Mouse (Mus musculus) forebrain, embryonic 10.5 days (tissue): ENCODE results near the gene Man2a1. TPM values are rescaled to one million over a fixed set of nuclear protein-coding genes. Genes with fewer than 3 reads are reported as not detected.

Experiments
- DNase-seq: peaks from one replicate; pipeline ENCODE4 v3.0.0-alpha.2; 2017; ENCODE audit warnings: low spot score; ENCODE audit errors: extremely low spot score
- H3K27ac ChIP-seq: fragments of 300-500 bp; sonication (generic); 2 replicates; pipeline ENCODE4 v1.5.1; 2016; ENCODE audit warnings: mild to moderate bottlenecking
- H3K27me3 ChIP-seq: fragments of 300-500 bp; sonication (generic); 2 replicates; pipeline ENCODE4 v1.6.1; 2016; ENCODE audit warnings: mild to moderate bottlenecking; ENCODE audit not compliant: poor library complexity, severe bottlenecking
- H3K36me3 ChIP-seq: fragments of 300-500 bp; sonication (generic); replicated peaks from 2 replicates; pipeline ENCODE4 v1.6.1; 2016; ENCODE audit warnings: mild to moderate bottlenecking, moderate library complexity
- H3K4me1 ChIP-seq: fragments of 300-500 bp; sonication (generic); 2 replicates; pipeline ENCODE4 v1.6.1; 2016
- H3K4me3 ChIP-seq: fragments of 300-500 bp; sonication (generic); 2 replicates; pipeline ENCODE4 v1.5.1; 2016; ENCODE audit warnings: mild to moderate bottlenecking, moderate library complexity
- H3K9me3 ChIP-seq: fragments of 300-500 bp; sonication (generic); 2 replicates; pipeline ENCODE4 v1.6.1; 2016; ENCODE audit warnings: mild to moderate bottlenecking, moderate library complexity
- WGBS: fragments of 180-500 bp; shearing (Covaris S2); methylation state at CpG from one replicate; pipeline ENCODE4 v1.1.7; 2016; 5-methylcytosine and 5-hydroxymethylcytosine counted together
- polyA plus RNA-seq: library from polyadenylated mRNA; unstranded; fragments of >200 nt; fragmentation: Nextera tagmentation; extraction: Ambion mirVana; gene quantifications from 2 replicates; pipeline ENCODE4 v1.2.1, GENCODE M21; 2016

Man2a1 gene
- polyA plus RNA-seq, 1 experiment from 2014 or later, result 3.1 TPM

GRCm38 (mm10) chr17:64739129-64739528, 138.6 kb downstream of the Man2a1 start:
- H3K27ac ChIP-seq, result no peak overlapping the region
- no peaks in the 10 kb centered on the region for H3K27me3 ChIP-seq
- DNase-seq, result no peak
- H3K36me3 ChIP-seq, result peaks cover 73% of the 10 kb centered on the region
- whole genome bisulfite sequencing, result 93% methylated on average over 6 of the region's 6 CpGs
- H3K9me3 ChIP-seq, result no peaks in the 10 kb centered on the region
- no peaks in the 10 kb centered on the region for H3K4me1 ChIP-seq
- no peak overlapping the region for H3K4me3 ChIP-seq

GRCm38 (mm10) chr17:64742715-64743605, 142.4 kb downstream of the Man2a1 start:
- 93% methylated on average over 6 of the region's 6 CpGs for WGBS
- Histone ChIP-seq H3K36me3 (peaks cover 66% of the 10 kb centered on the region), H3K27ac (no peak overlapping the region), H3K9me3 (no peaks in the 10 kb centered on the region; the same call in 1 of the 2 replicates), H3K27me3 (no peaks in the 10 kb centered on the region), H3K4me1 (no peaks in the 10 kb centered on the region), H3K4me3 (no peak overlapping the region)
- no peak for DNase-seq

- Histone ChIP-seq H3K27me3 (no peaks in the 10 kb centered on the region), H3K9me3 (no peaks in the 10 kb centered on the region; the same call in 1 of the 2 replicates), H3K4me1 (no peaks in the 10 kb centered on the region), H3K27ac (no peak overlapping the region), H3K4me3 (no peak overlapping the region), H3K36me3 (peaks cover 60% of the 10 kb centered on the region)
- WGBS, result 92% methylated on average over 13 of the region's 13 CpGs
- DNase-seq, result no peak
Measured at GRCm38 (mm10) chr17:64743606-64744300, 143.2 kb downstream of the Man2a1 start.

GRCm38 (mm10) chr17:64746637-64747225, 146.2 kb downstream of the Man2a1 start:
- H3K9me3 ChIP-seq, result no peaks in the 10 kb centered on the region; the same call in 1 of the 2 replicates
- no peaks in the 10 kb centered on the region for H3K4me1 ChIP-seq
- H3K4me3 ChIP-seq, result no peak overlapping the region
- peaks cover 52% of the 10 kb centered on the region for H3K36me3 ChIP-seq
- H3K27me3 ChIP-seq, result no peaks in the 10 kb centered on the region
- H3K27ac ChIP-seq, result no peak overlapping the region
- no peak for DNase-seq
- WGBS, result 88% methylated on average over 8 of the region's 8 CpGs

- DNase-seq, result no peak
- H3K4me3 ChIP-seq, result no peak overlapping the region
Measured at GRCm38 (mm10) chr17:64747461-64747860, 146.9 kb downstream of the Man2a1 start.

GRCm38 (mm10) chr17:64748131-64748530, 147.6 kb downstream of the Man2a1 start:
- Histone ChIP-seq H3K27ac (no peak overlapping the region), H3K9me3 (no peaks in the 10 kb centered on the region; the same call in 1 of the 2 replicates), H3K4me3 (no peak overlapping the region), H3K27me3 (no peaks in the 10 kb centered on the region), H3K36me3 (peaks cover 39% of the 10 kb centered on the region), H3K4me1 (no peaks in the 10 kb centered on the region)
- no peak for DNase-seq
- WGBS, result 91% methylated on average over 2 of the region's 2 CpGs

More at GRCm38 (mm10) chr17:64747461-64747860, 146.9 kb downstream of the Man2a1 start:
- H3K4me1 ChIP-seq, result no peaks in the 10 kb centered on the region
- H3K27ac ChIP-seq, result no peak overlapping the region
- 93% methylated on average over 5 of the region's 5 CpGs for WGBS
- no peaks in the 10 kb centered on the region for H3K27me3 ChIP-seq
- H3K9me3 ChIP-seq, result no peaks in the 10 kb centered on the region; the same call in 1 of the 2 replicates
- peaks cover 46% of the 10 kb centered on the region for H3K36me3 ChIP-seq

GRCm38 (mm10) chr17:64749146-64749545, 148.6 kb downstream of the Man2a1 start:
- H3K4me1 ChIP-seq, result no peaks in the 10 kb centered on the region

GRCm38 (mm10) chr17:64751249-64751648, 150.7 kb downstream of the Man2a1 start:
- H3K27me3 ChIP-seq, result no peaks in the 10 kb centered on the region
- H3K36me3 ChIP-seq, result peaks cover 17% of the 10 kb centered on the region
- no peaks in the 10 kb centered on the region for H3K9me3 ChIP-seq
- WGBS, result 95% methylated on average over 5 of the region's 5 CpGs
- H3K4me1 ChIP-seq, result no peaks in the 10 kb centered on the region
- no peak for DNase-seq
- no peak overlapping the region for H3K4me3 ChIP-seq
- H3K27ac ChIP-seq, result no peak overlapping the region

More at GRCm38 (mm10) chr17:64749146-64749545, 148.6 kb downstream of the Man2a1 start:
- Histone ChIP-seq H3K27me3 (no peaks in the 10 kb centered on the region), H3K9me3 (no peaks in the 10 kb centered on the region; the same call in 1 of the 2 replicates), H3K27ac (no peak overlapping the region), H3K36me3 (peaks cover 29% of the 10 kb centered on the region), H3K4me3 (no peak overlapping the region)
- WGBS, result 88% methylated on average over 1 of the region's 1 CpGs
- DNase-seq, result no peak

- Histone ChIP-seq H3K27ac (no peak overlapping the region), H3K9me3 (no peaks in the 10 kb centered on the region), H3K4me1 (no peaks in the 10 kb centered on the region), H3K4me3 (no peak overlapping the region), H3K36me3 (peaks cover 12% of the 10 kb centered on the region), H3K27me3 (no peaks in the 10 kb centered on the region)
- DNase-seq, result no peak
- WGBS, result 95% methylated on average over 13 of the region's 13 CpGs
Measured at GRCm38 (mm10) chr17:64752126-64753019, 151.8 kb downstream of the Man2a1 start.

- Histone ChIP-seq H3K4me1 (no peaks in the 10 kb centered on the region), H3K27me3 (no peaks in the 10 kb centered on the region), H3K27ac (no peak overlapping the region), H3K4me3 (no peak overlapping the region), H3K36me3 (peaks cover 12% of the 10 kb centered on the region), H3K9me3 (no peaks in the 10 kb centered on the region)
- 93% methylated on average over 6 of the region's 6 CpGs for WGBS
- no peak for DNase-seq
Measured at GRCm38 (mm10) chr17:64753507-64753906, 153.0 kb downstream of the Man2a1 start.

GRCm38 (mm10) chr17:64754142-64754863, 153.8 kb downstream of the Man2a1 start:
- Histone ChIP-seq H3K27me3 (no peaks in the 10 kb centered on the region), H3K27ac (no peak overlapping the region), H3K4me3 (no peak overlapping the region), H3K36me3 (peaks cover 12% of the 10 kb centered on the region), H3K9me3 (no peaks in the 10 kb centered on the region), H3K4me1 (no peaks in the 10 kb centered on the region)
- DNase-seq, result no peak
- 91% methylated on average over 9 of the region's 9 CpGs for WGBS
